Mouse (Mus musculus) hematopoietic stem cell, adult 5-6 weeks (primary cell): ENCODE data around the gene Ccdc134. TPM values are rescaled to one million over a fixed set of nuclear protein-coding genes. Genes with fewer than 3 reads are reported as not detected.
"Not testable (repeated sequence)": the region's sequence is repeated elsewhere in the genome, so short reads cannot be mapped to it uniquely, and the experiment has no call there.

Experiments used
- ATAC-seq, 2 experiments: fragments of 125-278 bp in 1 of 2; replicated peaks in 1 of 2; 2 replicates each; pipeline ENCODE4 v1.8.0; 2016 to 2017; ENCODE audit warnings: inconsistent platforms in 2 of 2, mild to moderate bottlenecking in 2 of 2, moderate number of reproducible peaks in 2 of 2, low read depth in 1 of 2, moderate TSS enrichment in 1 of 2; ENCODE audit not compliant: low FRiP score in 2 of 2, poor library complexity in 2 of 2, severe bottlenecking in 2 of 2, insufficient read depth in 1 of 2, low TSS enrichment in 1 of 2
- total RNA-seq: library from RNA; stranded (forward); fragments of 172-1452, 232-1000 nt; gene quantifications from 2 replicates; pipeline ENCODE4 v1.2.3, GENCODE M21; 2017

Ccdc134 gene
- total RNA-seq = 15.9 and 20.8 TPM in 2 replicates

DNA sequence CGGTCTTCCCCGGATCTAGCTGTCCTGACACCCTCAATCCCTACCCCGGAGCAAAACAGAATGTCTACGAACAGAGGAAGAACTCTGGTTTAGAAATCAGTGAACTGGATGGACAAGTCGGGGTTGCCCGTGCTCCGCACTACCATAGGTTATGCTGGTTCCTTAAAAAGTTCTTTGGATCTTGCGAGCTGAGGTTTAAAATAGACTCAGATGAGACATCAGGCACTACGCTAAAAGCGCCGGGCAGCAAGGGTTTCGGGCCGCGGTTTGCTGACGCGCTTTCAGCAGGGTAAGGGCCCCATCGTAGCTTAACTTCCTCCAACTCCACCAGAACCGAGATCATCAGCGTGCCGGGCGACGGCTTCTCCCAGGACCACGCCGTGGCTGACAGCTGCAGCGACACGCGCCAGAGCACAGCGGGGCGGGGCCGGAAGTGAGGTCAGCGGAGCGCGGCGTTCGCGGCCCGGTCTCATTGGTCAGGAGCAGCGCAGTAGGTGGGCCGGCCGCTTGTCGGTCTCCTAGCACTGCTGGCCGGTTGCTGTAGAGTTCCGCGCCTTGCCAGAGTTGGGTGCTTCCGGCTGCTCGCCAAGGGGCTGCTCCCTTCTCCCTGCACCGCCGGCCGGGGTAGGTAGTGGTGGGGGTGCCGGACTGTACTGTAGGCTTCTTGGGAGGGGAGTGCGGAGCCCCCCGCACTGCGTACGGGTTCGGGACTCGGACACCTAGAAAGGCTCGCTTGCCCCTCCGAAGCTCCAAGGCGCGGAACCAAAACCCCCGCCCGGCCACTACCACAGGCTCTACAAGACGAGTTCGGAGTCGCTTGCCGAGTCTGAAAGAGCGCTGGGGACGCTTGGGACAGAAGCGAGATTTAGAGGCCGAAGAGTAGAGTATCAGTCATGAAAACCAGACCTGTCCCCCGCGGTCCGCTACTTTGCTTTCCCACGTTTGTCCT lies at the start of gene Ccdc134:
Gene Ccdc134 (plus strand): TSS at position 497 of the 949 bp plus-strand sequence.
- ATAC-seq = peak; percentile 95 to 99

DNA sequence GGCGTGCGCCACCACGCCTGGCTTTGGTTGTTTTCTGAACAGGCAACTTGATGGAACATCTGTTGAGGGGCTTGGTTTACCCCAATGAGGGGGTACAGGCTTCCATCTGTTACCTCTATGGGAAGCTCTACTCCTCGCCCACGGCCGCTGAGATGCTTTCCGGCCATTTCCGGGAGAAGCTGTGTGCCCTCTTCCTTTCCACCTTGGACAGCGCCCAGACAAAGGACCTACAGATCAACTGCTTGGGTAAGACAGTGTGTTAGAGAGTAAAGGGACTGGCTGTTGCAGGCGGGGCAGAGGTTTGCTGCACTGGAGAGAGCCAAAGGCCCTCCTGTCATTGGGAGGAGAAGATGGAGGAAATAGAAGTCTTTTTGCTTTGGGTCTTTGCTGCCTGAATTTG lies 47.8 kb upstream of the Ccdc134 start:
- ATAC-seq = no peak

DNA sequence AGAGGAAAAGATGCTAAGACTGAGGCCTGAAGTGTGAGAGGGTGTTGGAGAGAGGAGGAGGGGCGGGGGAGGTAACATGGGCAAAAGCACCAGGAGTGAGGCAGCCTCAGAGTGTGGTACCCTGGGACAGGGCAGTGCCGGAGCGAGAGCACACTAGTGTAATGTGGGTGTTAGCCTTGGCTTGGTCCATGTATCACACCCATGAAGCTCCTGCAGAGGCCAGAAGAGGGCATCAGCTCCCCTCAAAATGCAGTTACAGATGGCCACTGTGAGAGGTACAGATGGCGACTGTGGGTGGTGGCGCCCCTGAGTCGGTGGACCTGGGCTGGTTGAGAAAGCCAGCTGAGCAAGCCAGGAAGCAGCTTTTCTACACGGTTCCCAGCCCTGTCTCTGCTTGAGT lies 46.6 kb upstream of the Ccdc134 start:
- peak; percentile 77 to 80 for ATAC-seq

DNA sequence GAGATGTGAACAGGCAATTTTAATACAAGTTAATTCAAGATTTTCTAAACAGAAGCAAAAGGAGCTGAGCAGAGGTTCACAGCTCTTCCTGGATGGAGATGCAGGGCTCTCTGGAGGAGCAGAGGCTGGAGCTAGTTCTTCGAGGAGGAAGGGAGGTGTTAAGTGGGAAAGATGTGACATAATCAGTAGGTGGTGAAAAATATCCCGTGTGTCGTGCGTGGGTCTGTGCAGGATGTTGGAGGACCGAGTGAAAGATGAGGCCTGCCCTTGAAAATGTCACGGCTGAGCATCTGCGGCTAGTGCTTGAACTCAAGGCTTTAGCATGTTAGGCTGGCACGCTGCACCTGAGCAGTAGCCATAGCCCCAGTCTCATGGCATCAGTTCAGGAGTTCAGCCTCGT lies 42.1 kb upstream of the Ccdc134 start:
- no peak for ATAC-seq

DNA sequence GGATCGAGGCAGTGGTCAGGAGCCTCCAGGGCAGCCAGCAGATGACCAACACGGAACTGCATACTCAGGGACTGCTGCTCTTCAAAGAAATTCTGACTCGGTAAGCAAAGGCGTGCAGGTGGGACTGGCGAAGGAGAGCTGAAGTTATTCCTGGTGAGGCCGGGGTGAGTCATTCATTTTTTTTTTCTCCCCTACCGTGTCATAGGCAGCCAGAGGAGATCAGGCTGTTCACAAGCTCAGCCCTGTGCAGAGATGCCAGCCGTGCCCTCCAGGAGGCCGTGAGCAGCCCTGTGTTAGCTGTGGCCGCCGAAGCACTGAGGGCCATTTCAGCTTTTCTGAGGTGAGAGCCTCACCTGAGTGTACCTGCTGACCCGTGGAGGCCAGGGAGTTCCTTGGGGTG lies 41.6 kb upstream of the Ccdc134 start:
- no peak for ATAC-seq

DNA sequence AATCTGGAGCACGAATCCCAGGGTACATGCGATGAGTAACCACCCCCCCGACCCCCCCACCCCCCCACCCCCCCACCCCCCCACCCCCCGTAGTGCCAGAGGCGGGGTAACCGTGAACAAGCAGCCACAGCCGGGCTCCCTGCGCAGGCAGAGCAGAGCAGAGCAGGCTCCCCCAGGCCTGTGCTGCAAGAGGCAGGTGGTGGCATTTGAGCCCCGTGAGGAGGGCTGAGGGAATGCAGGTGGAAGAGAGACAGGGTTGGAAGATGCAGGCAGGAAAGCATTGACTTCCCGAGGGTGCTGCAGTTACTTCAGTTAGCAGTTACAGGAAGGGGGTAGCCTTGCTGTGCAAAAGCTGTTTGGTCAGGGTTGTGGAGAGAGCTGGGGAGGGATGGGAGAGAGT lies 40.5 kb upstream of the Ccdc134 start:
- peak; percentile 27 to 80; a peak in 3 of 4 replicates for ATAC-seq

DNA sequence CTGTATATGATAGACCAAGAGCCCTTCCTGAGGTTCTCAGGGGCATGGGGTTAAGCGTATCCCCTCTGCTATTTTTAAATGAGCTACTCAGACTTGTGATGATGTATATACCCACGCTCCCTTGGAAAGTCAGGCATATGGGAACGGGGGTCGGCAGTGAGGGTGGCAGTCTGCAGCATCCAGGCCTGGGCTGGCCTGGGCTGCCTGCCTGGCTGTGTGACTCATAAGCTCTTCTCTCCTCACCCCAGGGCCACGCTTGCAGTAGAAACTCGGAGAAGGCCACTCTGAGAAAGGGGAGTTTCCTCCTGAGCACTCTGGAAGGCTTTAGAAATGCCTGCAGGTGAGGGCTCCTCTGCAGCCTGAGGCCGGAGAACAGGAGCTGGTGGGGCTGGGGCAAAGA lies 36.7 kb upstream of the Ccdc134 start:
- ATAC-seq = no peak

DNA sequence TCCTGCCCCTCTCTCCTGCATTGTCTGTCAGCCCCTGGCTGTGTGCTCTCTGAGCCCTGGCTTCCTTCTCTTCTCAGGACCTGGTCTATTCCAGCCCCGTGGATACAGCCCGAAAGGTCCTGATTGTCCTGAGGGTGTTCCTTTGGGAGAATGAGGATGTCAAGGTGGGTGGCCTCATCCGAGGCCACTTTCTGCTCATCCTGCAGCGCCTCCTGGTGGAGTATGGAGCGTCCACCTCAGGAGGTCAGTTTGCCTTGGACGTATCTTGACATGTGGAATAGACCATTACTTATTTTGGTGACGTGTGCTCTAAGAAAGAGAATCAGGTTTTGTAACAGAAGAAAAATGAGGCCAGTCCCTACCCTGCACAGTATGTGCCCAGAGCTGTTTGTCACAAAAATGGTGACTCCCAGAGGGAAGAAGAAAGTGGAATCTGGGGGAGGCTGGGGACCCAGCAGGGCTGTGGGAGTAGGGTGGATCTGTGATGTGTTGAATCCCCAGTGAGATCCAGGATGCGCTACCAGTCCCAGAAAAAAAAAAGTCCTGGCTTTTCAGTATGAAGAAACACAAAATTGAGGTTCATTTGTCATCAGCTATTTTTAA lies 20.7 kb upstream of the Ccdc134 start:
- ATAC-seq = no peak

DNA sequence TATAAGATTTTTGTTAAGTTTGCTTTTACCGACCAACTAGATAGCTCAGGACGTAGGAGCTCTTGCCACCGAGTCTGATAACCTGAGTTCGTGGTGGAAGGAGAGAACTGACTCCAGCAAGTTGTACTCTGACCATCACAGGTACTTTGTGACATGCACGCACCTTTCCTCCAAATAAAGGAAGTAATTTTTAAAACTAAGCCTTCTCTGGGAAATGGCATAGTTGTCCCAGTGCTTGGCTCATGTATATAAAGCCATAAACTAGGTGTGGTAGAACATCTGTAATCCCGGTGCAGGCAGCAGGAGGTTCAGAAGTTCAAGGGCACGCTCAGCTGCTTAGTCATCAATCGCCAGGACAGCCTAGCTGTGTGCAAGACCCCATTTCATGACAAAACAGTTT lies 7.2 kb upstream of the Ccdc134 start:
- ATAC-seq = no peak

DNA sequence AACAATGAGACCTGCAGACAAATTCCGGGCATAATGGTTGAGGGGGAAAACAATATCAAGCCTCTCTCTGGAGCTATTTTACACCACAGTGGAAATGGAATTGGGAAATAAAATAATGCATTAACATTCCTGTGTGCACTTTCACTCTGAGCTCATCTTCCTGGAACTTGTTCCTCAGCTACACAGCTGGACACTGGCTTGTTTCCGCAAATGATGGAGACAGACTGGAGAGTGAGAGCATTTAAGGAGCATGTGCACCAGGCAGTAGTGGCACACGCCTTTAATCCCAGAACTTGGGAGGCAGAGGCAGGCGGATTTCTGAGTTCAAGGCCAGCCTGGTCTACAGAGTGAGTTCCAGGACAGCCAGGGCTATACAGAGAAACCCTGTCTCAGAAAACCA lies 1.0 kb upstream of the Ccdc134 start:
- ATAC-seq = not testable (repeated sequence)

DNA sequence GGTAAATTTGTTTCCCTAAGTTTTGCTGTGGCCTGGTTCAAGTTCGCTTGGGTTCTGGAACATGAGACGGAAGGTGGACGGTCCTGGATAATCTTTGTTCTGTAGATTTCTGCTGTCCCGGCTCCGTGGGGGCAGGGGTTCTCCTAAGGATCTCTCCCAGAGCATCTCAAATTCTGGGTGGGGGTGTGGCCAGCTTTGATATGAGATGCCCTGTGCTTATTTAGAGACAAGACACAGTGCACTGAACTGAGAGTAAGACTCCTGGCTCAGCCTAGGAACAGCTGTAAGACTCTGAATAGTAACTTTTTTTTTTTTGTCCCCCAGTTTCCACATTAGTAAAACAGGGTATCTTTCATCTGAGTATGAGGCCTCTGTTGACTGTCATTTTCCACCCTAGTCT lies 676 bp downstream of the Ccdc134 start:
- no peak for ATAC-seq

DNA sequence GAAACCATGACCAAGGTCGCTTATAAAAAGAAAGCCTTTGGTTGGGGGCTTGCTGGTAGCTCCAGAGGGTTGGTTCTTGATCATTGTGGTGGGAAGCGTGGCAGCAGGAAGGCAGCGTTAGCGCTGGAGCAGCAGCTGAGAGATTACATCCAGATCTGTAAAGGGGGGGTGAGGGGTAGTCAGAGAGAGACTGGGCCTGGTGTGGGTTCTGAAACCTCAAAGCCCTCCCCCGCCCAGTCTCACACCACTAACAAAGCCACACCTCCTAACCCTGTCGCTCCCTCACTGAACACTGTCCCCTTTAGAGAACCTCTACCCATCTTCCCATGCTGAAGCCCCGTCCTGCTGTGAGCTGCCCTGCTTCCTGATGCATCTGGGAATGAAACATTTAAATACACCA lies 2.9 kb downstream of the Ccdc134 start:
- no peak for ATAC-seq

DNA sequence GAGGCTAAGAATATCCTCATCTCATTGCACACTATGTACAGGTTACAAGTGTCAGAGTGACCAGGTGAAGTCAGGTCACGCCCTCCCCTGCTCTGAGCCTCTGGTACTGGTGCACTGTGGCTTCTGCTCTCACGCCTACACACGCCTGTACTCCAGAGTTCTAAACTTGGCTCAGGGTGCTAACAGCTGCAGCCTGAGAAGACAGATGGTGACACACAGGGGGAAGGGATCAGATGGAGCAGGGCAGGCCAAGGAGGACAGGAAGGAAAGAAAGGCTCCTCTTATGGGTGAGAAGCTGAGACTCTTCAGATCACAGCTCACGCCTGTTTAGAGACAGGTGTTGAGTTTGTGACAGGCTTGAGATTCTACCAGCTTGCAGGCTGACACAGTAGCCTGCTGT lies 7.7 kb downstream of the Ccdc134 start:
- ATAC-seq = no peak

DNA sequence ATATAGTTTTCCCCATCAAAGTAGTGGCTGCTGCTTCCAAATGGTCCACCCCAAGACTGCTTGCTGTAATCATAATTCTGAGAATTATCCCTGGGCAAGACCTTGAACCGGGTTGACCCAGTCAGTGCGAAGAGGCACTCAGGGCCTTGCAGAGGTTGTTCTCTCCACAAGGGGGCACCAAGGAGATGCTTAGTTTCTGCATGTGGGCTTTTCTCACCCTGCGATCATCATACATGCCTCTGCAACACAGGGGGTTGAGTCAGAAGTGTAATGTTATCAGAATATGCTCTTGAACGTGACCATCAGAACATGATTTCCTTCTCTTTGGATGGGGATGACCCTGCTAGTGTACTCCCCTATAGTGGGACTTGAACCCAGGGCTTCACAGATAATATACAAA lies 10.8 kb downstream of the Ccdc134 start:
- ATAC-seq = peak; percentile 75; a peak in 3 of 4 replicates

DNA sequence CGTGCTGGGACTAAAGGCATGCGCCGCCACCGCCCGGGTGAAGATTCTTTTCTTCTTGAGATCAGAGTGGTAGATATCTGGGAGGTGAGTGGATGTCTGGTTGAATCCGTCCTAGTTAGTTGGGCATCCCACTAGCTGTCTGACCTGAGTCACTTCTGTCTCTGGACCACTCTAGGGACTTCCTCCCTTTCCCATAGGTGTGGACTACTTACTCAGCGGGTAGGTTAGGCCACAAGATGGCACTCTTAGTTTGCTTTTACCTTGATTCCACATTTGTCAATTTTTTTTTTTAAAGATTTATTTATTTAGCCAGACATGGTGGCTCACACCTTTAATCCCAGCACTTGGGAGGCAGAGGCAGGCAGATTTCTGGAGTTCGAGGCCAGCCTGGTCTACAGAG lies 11.5 kb downstream of the Ccdc134 start:
- ATAC-seq = no peak

DNA sequence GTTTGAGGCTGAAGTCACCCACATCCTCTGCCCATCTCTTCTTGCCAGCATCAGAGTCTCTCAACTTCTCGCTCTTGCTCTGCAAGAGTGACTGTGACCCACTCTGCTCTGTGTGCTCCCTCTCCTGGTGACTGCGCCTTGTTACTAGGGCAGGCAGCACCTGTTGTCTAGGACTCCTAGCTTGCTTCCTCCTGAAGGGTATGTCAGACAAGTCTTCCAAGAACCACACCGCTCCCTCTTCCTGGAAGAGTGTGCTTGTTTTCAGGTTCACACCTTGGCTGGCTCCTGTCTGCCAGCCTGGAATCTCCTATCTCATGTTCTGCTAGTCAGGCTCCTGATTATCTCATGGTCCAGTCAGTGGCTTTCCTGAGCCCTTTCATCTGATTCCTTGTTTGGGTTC lies 12.6 kb downstream of the Ccdc134 start:
- ATAC-seq = no peak; a peak in 1 of 4 replicates

DNA sequence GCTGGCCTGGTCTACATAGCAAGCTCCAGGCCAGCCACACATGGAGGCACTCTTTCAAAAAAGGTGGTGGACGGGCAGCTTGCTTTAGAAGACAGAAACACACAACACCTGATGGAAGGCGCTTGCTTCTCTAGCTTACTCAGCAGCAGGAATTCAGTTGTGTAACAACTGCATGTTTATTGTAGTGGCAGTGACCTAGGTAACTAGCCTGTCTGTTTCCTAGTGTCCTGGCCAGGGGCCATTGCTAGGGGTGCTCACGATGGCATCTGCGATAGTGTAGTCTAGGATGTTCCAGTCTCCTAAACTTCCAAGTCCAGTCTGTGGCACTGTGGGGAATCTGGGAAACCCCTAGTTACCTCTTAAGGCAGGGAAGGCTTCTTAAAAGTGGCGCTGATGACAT lies 16.4 kb downstream of the Ccdc134 start:
- no peak for ATAC-seq

DNA sequence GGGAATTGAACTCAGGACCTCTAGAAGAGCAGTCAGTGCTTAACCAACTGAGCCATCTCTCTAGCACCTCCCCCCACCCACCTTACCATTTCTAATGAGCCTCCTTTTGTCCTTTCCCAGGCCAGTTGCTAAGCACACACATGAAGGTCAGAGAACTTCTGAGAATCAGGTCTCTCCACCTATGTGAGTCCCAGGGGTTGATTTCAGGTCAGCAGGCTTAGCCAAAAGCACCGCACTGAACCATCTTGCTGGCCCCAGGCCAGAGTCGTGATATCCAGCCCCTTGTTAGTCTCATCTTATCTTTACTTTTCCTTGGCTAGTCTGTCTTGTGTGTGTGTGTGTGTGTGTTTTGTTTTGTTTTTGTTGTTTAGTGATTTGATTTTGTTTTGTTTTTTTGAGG lies 17.7 kb downstream of the Ccdc134 start:
- no peak for ATAC-seq
